Mouse (Mus musculus) bone marrow, adult 2 months (tissue): ENCODE results near the gene Pex1.

ENCODE experiments used
- CTCF ChIP-seq: fragments of 200-500 bp; IDR thresholded peaks from 2 replicates; pipeline ENCODE4 v1.5.1; 2011; ENCODE audit warnings: low read length, control low read depth; ENCODE audit not compliant: control insufficient read depth, insufficient read depth
- POLR2A ChIP-seq: fragments of 200-500 bp; IDR thresholded peaks from 2 replicates; pipeline ENCODE4 v1.6.1; 2011; ENCODE audit warnings: low read depth, mild to moderate bottlenecking, control low read depth, low read length, borderline replicate concordance; ENCODE audit not compliant: control insufficient read depth

GRCm38 (mm10) chr5:3644621-3645020 lies 48.8 kb downstream of the Pex1 start:
- TF ChIP-seq CTCF (no peak), POLR2A (no peak)
